Mouse (Mus musculus) embryonic facial prominence, embryonic 10.5 days (tissue): ENCODE measurements around the gene Pdgfa. TPM values are rescaled to one million over a fixed set of nuclear protein-coding genes. Genes with fewer than 3 reads are reported as not detected.

Experiments
- DNase-seq: peaks from one replicate; pipeline ENCODE4 v3.0.0-alpha.2; 2017; ENCODE audit warnings: low spot score
- H3K27ac ChIP-seq: fragments of 300-500 bp; sonication (generic); replicated peaks from 2 replicates; pipeline ENCODE4 v1.5.1; 2016; ENCODE audit warnings: mild to moderate bottlenecking
- H3K27me3 ChIP-seq: fragments of 300-500 bp; sonication (generic); replicated peaks from 2 replicates; pipeline ENCODE4 v1.6.1; 2016; ENCODE audit warnings: low read depth, mild to moderate bottlenecking; ENCODE audit not compliant: poor library complexity, severe bottlenecking
- H3K36me3 ChIP-seq: fragments of 300-500 bp; sonication (generic); replicated peaks from 2 replicates; pipeline ENCODE4 v1.6.1; 2016; ENCODE audit warnings: mild to moderate bottlenecking, moderate library complexity
- H3K4me1 ChIP-seq: fragments of 300-500 bp; sonication (generic); 2 replicates; pipeline ENCODE4 v1.6.1; 2016
- H3K4me3 ChIP-seq: fragments of 300-500 bp; sonication (generic); 2 replicates; pipeline ENCODE4 v1.5.1; 2016; ENCODE audit warnings: mild to moderate bottlenecking, moderate library complexity
- H3K9me3 ChIP-seq: fragments of 300-500 bp; sonication (generic); 2 replicates; pipeline ENCODE4 v1.6.1; 2016; ENCODE audit warnings: mild to moderate bottlenecking
- WGBS: fragments of 180-500 bp; shearing (Covaris S2); methylation state at CpG from one replicate; pipeline ENCODE4 v1.1.7; 2016; 5-methylcytosine and 5-hydroxymethylcytosine counted together
- polyA plus RNA-seq: library from polyadenylated mRNA; unstranded; fragments of >200 nt; fragmentation: Nextera tagmentation; extraction: Ambion mirVana; gene quantifications from 2 replicates; pipeline ENCODE4 v1.2.1, GENCODE M21; 2016

Gene Pdgfa
- polyA plus RNA-seq, 1 experiment from 2014 or later, result 30.8 TPM

DNA sequence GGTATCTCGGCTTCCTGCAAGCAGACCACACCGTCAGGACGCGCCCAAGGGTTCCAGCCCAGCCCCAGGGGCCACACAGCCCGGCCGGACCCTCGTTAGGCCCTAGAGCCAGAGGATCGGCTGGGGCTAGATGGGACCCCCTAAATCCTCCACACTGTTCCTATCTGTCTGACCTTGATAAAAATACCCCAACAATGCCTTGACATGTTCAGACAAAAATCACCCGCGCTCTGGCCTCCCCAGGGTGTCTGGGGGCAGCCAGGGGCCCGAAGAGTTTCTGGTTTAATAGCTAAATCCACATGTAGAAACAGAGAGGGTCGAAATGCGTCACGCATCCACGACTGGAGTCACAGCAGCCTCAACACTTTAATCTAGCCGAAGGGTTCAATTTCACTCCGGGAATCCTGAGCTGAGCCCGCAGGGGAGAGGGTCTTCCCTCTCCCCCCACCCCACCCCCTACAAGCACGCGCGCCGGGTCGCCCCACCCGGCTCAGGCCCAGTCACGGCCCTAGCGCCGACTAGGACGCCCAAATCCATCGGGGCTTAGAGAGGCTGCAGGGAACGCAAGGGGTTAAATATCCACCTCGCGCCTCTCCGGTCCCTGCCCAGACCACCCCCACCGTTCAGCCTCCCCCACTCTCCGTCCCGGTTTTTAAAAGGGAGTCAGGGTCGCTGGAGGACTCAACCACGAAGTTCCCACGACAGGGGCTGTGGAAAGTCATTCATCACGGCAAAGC is 3.6 kb downstream of the Pdgfa start:
- 0 out of 2 replicates have a peak, but pooled peaks cover 6% of the 10 kb centered on the region for H3K36me3 ChIP-seq
- peak; percentile 60 for DNase-seq
- peak overlapping the region; percentile 85 for H3K27ac ChIP-seq
- under 1% methylated on average over 40 of the region's 40 CpGs for WGBS
- H3K27me3 ChIP-seq, result peaks cover 96% of the 10 kb centered on the region
- H3K9me3 ChIP-seq, result no peaks in the 10 kb centered on the region
- peaks cover 81% of the 10 kb centered on the region for H3K4me1 ChIP-seq
- H3K4me3 ChIP-seq, result peak overlapping the region; percentile 80

DNA sequence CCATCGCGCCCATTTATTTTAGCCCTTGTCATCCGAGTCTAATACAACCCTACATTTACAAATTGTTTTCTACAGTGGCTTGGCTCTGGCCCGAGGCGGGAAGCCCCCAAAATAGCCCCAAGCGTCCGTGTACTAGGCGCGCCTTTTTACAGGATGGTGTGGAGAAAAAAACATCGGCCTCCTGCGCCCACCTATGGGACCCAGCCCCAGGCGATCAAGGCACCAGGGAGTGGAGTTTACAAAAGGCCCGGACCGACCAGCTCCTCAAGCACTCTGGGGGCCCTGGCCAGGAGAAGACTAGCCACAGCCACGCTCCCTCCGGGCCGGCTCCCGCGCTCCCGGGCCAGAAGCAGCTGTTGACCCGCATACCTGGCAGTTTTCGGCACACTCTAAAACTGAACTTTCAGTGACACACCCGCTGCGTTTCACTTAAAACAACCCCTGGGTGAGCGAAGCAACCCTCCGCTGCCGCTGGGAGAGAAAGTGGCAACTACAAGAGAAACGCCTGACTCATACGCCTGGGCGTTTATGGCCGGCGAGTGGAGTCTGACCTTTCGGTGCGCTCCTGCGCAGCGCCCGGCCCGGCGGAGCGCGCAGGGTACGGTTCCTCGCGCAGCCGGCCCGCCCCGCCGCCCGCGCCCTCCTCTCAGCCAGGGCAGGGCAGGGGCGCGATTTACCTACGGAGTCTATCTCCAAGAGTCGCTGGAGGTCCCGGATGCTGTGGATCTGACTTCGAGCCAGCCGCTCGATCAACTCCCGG is 4.4 kb downstream of the Pdgfa start:
- H3K4me3 ChIP-seq, result peak overlapping the region; percentile 80
- H3K4me1 ChIP-seq, result peaks cover 74% of the 10 kb centered on the region
- DNase-seq, result peak; percentile 57
- H3K36me3 ChIP-seq, result peaks cover 9% of the 10 kb centered on the region
- peaks cover 95% of the 10 kb centered on the region for H3K27me3 ChIP-seq
- no peaks in the 10 kb centered on the region for H3K9me3 ChIP-seq
- H3K27ac ChIP-seq, result peak overlapping the region; percentile 85
- WGBS, result under 1% methylated on average over 59 of the region's 59 CpGs

DNA sequence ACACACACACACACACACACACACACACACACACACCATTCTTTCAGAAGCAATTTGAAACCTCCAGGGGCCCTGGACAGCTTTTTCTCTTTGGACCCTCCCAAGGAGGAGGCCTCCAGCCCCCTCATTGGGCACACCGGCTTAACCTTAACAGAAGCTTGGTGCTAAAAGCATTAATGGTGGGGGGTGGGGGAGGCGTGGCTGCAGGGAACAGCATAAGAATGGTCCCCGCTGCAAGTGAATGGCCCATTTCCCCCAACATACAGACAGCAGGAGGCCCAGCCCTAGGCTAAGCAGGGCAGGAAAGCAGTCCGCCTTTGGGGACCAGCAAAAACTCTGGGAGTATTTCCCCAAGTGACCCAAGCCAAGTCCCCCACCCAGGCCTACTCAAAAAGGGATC is 5.4 kb downstream of the Pdgfa start:
- peak overlapping the region; percentile 80 for H3K4me3 ChIP-seq
- peaks cover 63% of the 10 kb centered on the region for H3K4me1 ChIP-seq
- H3K9me3 ChIP-seq, result no peaks in the 10 kb centered on the region
- no peak overlapping the region; the same call in 1 of the 2 replicates for H3K27ac ChIP-seq
- H3K27me3 ChIP-seq, result peaks cover 85% of the 10 kb centered on the region
- peak; percentile 45 for DNase-seq
- H3K36me3 ChIP-seq, result peaks cover 20% of the 10 kb centered on the region
- 5% methylated on average over 4 of the region's 4 CpGs for WGBS

DNA sequence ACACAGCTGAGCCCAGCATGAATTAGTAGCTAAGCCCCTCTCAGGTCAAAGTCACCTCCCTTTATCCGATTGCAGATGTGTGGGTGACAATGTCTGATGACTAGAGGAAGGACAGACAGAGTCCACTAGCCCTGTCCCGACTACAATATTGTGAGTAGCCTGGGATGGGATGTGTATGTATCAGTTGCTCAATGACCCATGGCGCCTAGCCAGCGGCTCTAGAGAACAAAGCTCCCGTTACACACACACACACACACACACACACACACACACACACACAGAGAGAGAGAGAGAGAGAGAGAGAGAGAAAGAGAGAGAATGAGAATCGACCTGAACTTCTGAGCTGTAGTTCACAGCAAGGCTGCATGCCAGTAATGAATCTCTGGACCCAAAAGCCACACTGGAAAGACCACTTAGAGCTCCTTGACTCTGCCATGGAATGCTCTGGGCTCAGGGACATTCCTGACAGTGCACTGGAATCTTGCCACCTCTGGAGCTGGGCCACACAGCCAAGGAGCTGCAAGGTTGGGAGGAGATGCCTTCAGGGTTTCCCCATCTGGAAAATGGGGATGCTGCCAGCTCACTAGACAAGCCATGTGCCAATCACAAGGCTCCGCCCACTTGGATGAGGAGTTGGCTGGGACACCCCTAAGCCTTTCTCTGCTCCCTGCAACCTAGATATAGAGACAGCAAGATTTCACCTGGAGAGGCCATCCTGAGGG is 6.3 kb downstream of the Pdgfa start:
- peaks cover 76% of the 10 kb centered on the region for H3K27me3 ChIP-seq
- WGBS, result 64% methylated on average over 7 of the region's 7 CpGs

DNA sequence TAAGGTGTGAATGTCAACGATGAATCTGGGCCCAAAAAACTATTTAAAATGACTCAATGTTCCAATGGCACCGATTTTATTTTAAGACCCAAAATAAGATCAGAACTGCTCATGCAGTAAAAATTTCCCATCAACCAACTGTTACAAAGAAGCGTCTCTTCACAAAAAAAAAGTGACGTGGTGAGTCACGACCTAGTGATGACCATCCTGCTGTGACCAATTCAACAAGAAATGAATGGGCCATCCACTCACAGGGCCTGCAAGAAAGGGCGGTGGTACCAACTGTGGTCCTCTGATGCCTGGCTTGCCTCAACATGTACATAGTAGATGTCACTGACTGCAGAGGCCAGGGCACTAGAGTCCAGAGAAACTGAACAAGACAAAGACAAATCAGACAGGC is 7.6 kb downstream of the Pdgfa start:
- Histone ChIP-seq H3K27ac (no peak overlapping the region), H3K36me3 (peaks cover 42% of the 10 kb centered on the region), H3K9me3 (no peaks in the 10 kb centered on the region), H3K4me1 (peaks cover 44% of the 10 kb centered on the region), H3K4me3 (no peak overlapping the region), H3K27me3 (peaks cover 66% of the 10 kb centered on the region)
- WGBS, result 81% methylated on average over 6 of the region's 6 CpGs
- no peak for DNase-seq

More for the DNA sequence above, 6.3 kb downstream of the Pdgfa start:
- DNase-seq, result no peak
- peak overlapping the region; percentile 80; the same call in 1 of the 2 replicates for H3K4me3 ChIP-seq
- peaks cover 29% of the 10 kb centered on the region for H3K36me3 ChIP-seq
- H3K27ac ChIP-seq, result no peak overlapping the region
- no peaks in the 10 kb centered on the region for H3K9me3 ChIP-seq
- peaks cover 54% of the 10 kb centered on the region for H3K4me1 ChIP-seq

DNA sequence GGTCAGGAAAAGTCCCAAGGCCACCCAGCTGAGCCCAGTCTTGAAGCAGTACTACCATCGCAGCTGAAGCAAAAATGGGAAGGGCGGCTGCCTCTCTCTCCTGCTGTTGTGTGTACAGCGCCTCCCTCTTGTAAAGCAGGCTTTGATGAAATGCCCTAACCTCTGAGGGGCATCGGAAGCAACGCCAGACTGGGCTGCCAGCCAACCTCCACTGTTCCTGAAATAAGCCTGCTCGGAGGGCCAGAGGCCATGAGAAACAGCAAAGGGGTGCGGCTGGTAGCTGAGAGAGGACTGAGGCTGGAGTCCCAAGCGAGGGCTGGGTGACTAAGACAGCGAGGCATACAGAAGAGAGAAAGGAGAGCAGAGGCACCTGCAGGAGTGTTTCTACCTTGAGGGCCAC is 8.4 kb downstream of the Pdgfa start:
- Histone ChIP-seq H3K27me3 (peaks cover 58% of the 10 kb centered on the region), H3K36me3 (peaks cover 50% of the 10 kb centered on the region), H3K9me3 (no peaks in the 10 kb centered on the region), H3K4me1 (peaks cover 36% of the 10 kb centered on the region), H3K4me3 (no peak overlapping the region), H3K27ac (no peak overlapping the region; the same call in 1 of the 2 replicates)
- DNase-seq, result no peak
- 69% methylated on average over 9 of the region's 9 CpGs for WGBS

DNA sequence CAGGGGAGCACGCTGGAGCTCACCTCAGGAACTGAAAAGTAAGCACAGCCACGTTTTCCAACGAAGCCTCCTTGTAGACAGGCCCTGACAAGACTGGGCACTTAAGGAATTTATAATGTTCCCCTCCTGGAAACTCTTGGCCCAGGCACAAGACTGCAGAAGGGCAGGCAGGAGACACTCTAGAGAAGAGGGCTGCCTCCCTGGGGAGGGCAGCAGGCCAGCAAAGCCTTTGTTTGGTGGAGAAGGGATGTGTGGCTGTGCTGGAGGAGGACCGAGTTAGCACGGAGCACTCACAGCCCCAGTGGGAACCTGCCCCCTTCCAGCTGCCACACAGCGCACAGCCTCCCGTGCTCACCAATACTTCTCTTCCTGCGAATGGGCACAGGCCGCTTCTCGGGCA is 9.2 kb downstream of the Pdgfa start:
- Histone ChIP-seq H3K4me3 (no peak overlapping the region), H3K27ac (no peak overlapping the region), H3K4me1 (peaks cover 28% of the 10 kb centered on the region), H3K9me3 (no peaks in the 10 kb centered on the region), H3K27me3 (peaks cover 50% of the 10 kb centered on the region), H3K36me3 (peaks cover 56% of the 10 kb centered on the region)
- 78% methylated on average over 10 of the region's 10 CpGs for WGBS
- no peak for DNase-seq

DNA sequence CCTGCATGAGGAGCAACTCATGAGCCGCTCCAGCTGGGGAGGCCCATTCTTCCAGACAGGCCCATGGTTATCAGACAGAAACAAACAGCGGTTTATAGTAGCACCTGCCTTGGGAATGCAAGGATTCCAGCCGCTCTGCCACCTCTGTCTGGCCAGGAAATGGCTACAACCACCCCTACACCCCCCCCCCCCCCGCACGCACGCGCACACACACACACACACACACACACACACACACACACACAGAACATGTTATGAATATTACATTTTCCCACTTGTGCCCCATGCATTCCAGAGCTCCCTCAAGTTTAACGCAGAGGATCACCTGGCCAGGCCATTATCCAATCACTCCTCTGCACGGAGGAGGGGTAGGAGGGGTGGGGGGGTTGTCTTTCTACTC is 15.2 kb downstream of the Pdgfa start:
- 88% methylated on average over 9 of the region's 9 CpGs for WGBS
- H3K27ac ChIP-seq, result no peak overlapping the region
- H3K4me1 ChIP-seq, result peaks cover 31% of the 10 kb centered on the region
- H3K27me3 ChIP-seq, result no peaks in the 10 kb centered on the region
- no peak overlapping the region for H3K4me3 ChIP-seq
- no peak for DNase-seq
- peaks cover 82% of the 10 kb centered on the region for H3K36me3 ChIP-seq
- no peaks in the 10 kb centered on the region for H3K9me3 ChIP-seq

DNA sequence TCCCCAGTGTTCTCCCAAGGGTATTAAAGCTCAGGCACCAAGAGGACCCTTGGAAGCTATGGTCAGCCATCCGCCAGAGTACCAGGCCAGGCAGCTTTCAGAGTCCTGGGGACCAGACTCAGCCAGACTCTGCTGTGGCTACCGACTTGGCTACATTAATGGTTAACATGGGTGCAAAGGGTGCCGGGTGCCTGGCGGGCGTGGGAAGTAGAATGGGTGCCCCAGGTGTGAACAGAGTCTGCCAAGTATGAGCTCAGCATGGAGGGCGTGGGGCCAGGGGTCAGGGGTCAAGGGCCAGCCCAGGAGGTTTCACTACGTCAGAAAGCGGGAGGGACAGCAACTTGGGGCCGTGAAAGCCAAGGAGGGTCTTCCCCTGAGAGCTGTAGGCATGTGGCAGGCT is 16.6 kb downstream of the Pdgfa start:
- DNase-seq, result no peak
- H3K36me3 ChIP-seq, result peaks cover 71% of the 10 kb centered on the region

DNA sequence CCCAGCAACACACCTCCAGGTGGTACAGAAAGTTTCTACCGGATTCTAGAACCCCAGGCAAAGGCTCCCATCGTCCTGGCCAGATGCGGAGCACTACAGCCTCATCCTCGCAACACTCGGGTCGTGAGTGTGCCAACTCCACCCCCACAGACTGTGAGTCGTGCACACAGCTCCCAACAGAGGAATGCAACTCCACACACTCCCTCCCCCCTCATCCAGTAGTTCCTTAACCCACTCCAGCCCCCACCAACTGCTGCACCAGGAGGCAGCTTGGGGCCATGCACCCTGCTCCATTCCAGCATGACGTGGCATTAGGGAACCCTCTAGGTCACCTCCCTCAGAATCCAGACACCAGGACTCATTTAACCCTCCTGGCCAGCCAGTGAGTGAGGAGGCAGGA is 17.3 kb downstream of the Pdgfa start:
- Histone ChIP-seq H3K4me1 (peaks cover 31% of the 10 kb centered on the region), H3K27ac (no peak overlapping the region), H3K36me3 (peaks cover 68% of the 10 kb centered on the region), H3K9me3 (no peaks in the 10 kb centered on the region), H3K27me3 (no peaks in the 10 kb centered on the region), H3K4me3 (no peak overlapping the region)
- WGBS, result 75% methylated on average over 8 of the region's 8 CpGs
- DNase-seq, result no peak

More for the DNA sequence above, 16.6 kb downstream of the Pdgfa start:
- Histone ChIP-seq H3K4me3 (no peak overlapping the region), H3K27ac (no peak overlapping the region), H3K27me3 (no peaks in the 10 kb centered on the region), H3K4me1 (peaks cover 31% of the 10 kb centered on the region), H3K9me3 (no peaks in the 10 kb centered on the region)
- WGBS, result 85% methylated on average over 9 of the region's 9 CpGs

DNA sequence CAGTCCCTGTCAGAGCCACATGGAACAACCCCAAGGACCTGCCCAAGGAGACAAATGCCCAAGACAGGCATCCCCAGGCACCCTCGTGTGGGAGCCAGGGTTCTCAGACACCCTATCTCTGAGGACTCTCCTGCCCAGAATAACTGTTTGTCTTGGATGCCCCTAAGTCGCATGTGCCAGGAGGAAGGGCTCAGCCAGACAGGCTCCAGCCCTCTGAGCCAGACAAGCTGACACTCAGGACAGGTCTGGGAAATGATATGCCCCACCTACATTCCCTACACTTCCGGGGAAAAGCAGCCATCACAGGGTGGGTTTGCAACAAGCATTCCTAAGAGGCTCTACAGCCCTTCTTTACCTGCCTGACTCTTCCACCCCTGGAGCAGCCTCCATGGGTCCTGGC is 19.4 kb downstream of the Pdgfa start:
- Histone ChIP-seq H3K4me1 (peaks cover 31% of the 10 kb centered on the region), H3K27me3 (no peaks in the 10 kb centered on the region), H3K36me3 (peaks cover 48% of the 10 kb centered on the region), H3K4me3 (no peak overlapping the region), H3K9me3 (no peaks in the 10 kb centered on the region), H3K27ac (no peak overlapping the region)
- DNase-seq, result no peak
- WGBS, result 59% methylated on average over 3 of the region's 3 CpGs

DNA sequence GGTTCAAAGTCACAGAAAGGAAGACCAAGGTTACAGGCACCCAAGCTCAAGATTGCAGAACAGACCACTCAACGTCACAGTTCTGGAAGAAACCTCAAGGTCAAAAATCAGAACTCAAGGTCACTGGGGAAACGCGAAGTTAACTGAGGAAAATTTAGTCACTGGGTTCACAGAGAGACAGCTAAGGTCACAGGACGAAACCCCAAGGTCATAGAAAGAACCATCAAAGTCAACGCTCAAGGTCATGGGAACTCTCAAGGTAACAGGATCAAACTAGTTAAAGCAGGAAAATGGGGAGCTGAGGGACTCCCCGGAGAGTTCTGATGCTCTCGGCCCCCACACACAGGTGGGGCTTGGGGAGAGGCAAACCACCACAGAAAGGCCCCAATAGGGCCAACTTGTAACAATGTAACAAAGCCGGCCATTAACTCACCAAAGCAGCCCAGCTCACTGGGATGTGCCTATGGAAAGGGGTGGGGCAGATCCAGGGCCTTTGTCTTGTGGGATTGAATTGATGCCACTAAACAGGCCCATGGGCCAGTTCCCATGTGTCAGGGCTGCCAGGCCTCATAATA is 22.2 kb downstream of the Pdgfa start:
- Histone ChIP-seq H3K27ac (no peak overlapping the region; the same call in 1 of the 2 replicates), H3K9me3 (no peaks in the 10 kb centered on the region), H3K4me3 (no peak overlapping the region), H3K4me1 (peaks cover 20% of the 10 kb centered on the region), H3K36me3 (peaks cover 27% of the 10 kb centered on the region), H3K27me3 (no peaks in the 10 kb centered on the region)
- WGBS, result 91% methylated on average over 8 of the region's 8 CpGs
- DNase-seq, result no peak
